Mouse (Mus musculus): ENCODE results near the gene Stk11ip.

Stk11ip gene

GRCm38 (mm10) chr1:75564102-75564501 is 42.8 kb downstream of the Stk11ip start:
- Histone ChIP-seq H3K27me3 (ENCODE audit: insufficient read depth, low read length) (peaks cover 6% of the 10 kb centered on the region; the same call in 1 of the 2 replicates), H3K36me3 (ENCODE audit: insufficient read depth, low read length) (no peaks in the 10 kb centered on the region), H3K4me1 (replicated peaks; ENCODE audit: low read depth, low read length) (peaks cover 28% of the 10 kb centered on the region), H3K4me3 (replicated peaks; ENCODE audit: low read length) (no peak overlapping the region), H3K9me3 (ENCODE audit: low read length) (peaks cover 10% of the 10 kb centered on the region)
- TF ChIP-seq CTCF (conservative IDR thresholded peaks at IDR 0.05; ENCODE audit: low read length) (no peak), NANOG (IDR thresholded peaks at IDR 0.05; ENCODE audit: borderline replicate concordance, low read length) (no peak), POU5F1 (IDR thresholded peaks at IDR 0.05; ENCODE audit: borderline replicate concordance, low read length) (no peak)

GRCm38 (mm10) chr1:75564916-75565315 is 43.6 kb downstream of the Stk11ip start:
- H3K36me3 ChIP-seq (ENCODE audit: insufficient read depth, low read length), result no peaks in the 10 kb centered on the region
- H3K4me3 ChIP-seq (replicated peaks; ENCODE audit: low read length), result no peak overlapping the region
- no peak for TF ChIP-seq POU5F1 (IDR thresholded peaks at IDR 0.05; ENCODE audit: borderline replicate concordance, low read length)
- no peak for TF ChIP-seq CTCF (conservative IDR thresholded peaks at IDR 0.05; ENCODE audit: low read length)
- no peak for TF ChIP-seq NANOG (IDR thresholded peaks at IDR 0.05; ENCODE audit: borderline replicate concordance, low read length)
- peaks cover 10% of the 10 kb centered on the region for H3K9me3 ChIP-seq (ENCODE audit: low read length)
- H3K4me1 ChIP-seq (replicated peaks; ENCODE audit: low read depth, low read length), result peaks cover 23% of the 10 kb centered on the region
- H3K27me3 ChIP-seq (ENCODE audit: insufficient read depth, low read length), result peaks cover 7% of the 10 kb centered on the region; the same call in 1 of the 2 replicates

GRCm38 (mm10) chr1:75565616-75566015 is 44.3 kb downstream of the Stk11ip start:
- Histone ChIP-seq H3K36me3 (ENCODE audit: insufficient read depth, low read length) (no peaks in the 10 kb centered on the region), H3K4me1 (replicated peaks; ENCODE audit: low read depth, low read length) (peaks cover 19% of the 10 kb centered on the region), H3K9me3 (ENCODE audit: low read length) (peaks cover 10% of the 10 kb centered on the region), H3K4me3 (replicated peaks; ENCODE audit: low read length) (no peak overlapping the region), H3K27me3 (ENCODE audit: insufficient read depth, low read length) (peaks cover 11% of the 10 kb centered on the region; the same call in 1 of the 2 replicates)
- TF ChIP-seq POU5F1 (IDR thresholded peaks at IDR 0.05; ENCODE audit: borderline replicate concordance, low read length) (no peak), CTCF (conservative IDR thresholded peaks at IDR 0.05; ENCODE audit: low read length) (no peak), NANOG (IDR thresholded peaks at IDR 0.05; ENCODE audit: borderline replicate concordance, low read length) (no peak)

- TF ChIP-seq POU5F1 (IDR thresholded peaks at IDR 0.05; ENCODE audit: borderline replicate concordance, low read length), result no peak
- TF ChIP-seq NANOG (IDR thresholded peaks at IDR 0.05; ENCODE audit: borderline replicate concordance, low read length), result no peak
- TF ChIP-seq CTCF (conservative IDR thresholded peaks at IDR 0.05; ENCODE audit: low read length), result no peak
- H3K4me1 ChIP-seq (replicated peaks; ENCODE audit: low read depth, low read length), result peaks cover 8% of the 10 kb centered on the region
- peaks cover 10% of the 10 kb centered on the region; the same call in 1 of the 2 replicates for H3K27me3 ChIP-seq (ENCODE audit: insufficient read depth, low read length)
- no peaks in the 10 kb centered on the region for H3K9me3 ChIP-seq (ENCODE audit: low read length)
- no peaks in the 10 kb centered on the region for H3K36me3 ChIP-seq (ENCODE audit: insufficient read depth, low read length)
- no peak overlapping the region for H3K4me3 ChIP-seq (replicated peaks; ENCODE audit: low read length)
Observed at GRCm38 (mm10) chr1:75570403-75570802, 49.1 kb downstream of the Stk11ip start.

- Histone ChIP-seq H3K36me3 (ENCODE audit: insufficient read depth, low read length) (no peaks in the 10 kb centered on the region), H3K27me3 (ENCODE audit: insufficient read depth, low read length) (peaks cover 10% of the 10 kb centered on the region; the same call in 1 of the 2 replicates), H3K4me1 (replicated peaks; ENCODE audit: low read depth, low read length) (0 out of 2 replicates have a peak, but pooled peaks cover 3% of the 10 kb centered on the region), H3K9me3 (ENCODE audit: low read length) (no peaks in the 10 kb centered on the region), H3K4me3 (replicated peaks; ENCODE audit: low read length) (no peak overlapping the region)
- TF ChIP-seq NANOG (IDR thresholded peaks at IDR 0.05; ENCODE audit: borderline replicate concordance, low read length), result no peak
- TF ChIP-seq CTCF (conservative IDR thresholded peaks at IDR 0.05; ENCODE audit: low read length), result no peak
- no peak for TF ChIP-seq POU5F1 (IDR thresholded peaks at IDR 0.05; ENCODE audit: borderline replicate concordance, low read length)
Observed at GRCm38 (mm10) chr1:75572776-75573175, 51.4 kb downstream of the Stk11ip start.

GRCm38 (mm10) chr1:75573715-75574114 is 52.4 kb downstream of the Stk11ip start:
- H3K4me3 ChIP-seq (replicated peaks; ENCODE audit: low read length), result no peak overlapping the region
- TF ChIP-seq POU5F1 (IDR thresholded peaks at IDR 0.05; ENCODE audit: borderline replicate concordance, low read length) (no peak), CTCF (conservative IDR thresholded peaks at IDR 0.05; ENCODE audit: low read length) (no peak), NANOG (IDR thresholded peaks at IDR 0.05; ENCODE audit: borderline replicate concordance, low read length) (no peak)
- no peaks in the 10 kb centered on the region for H3K36me3 ChIP-seq (ENCODE audit: insufficient read depth, low read length)
- H3K27me3 ChIP-seq (ENCODE audit: insufficient read depth, low read length), result peaks cover 10% of the 10 kb centered on the region; the same call in 1 of the 2 replicates
- H3K4me1 ChIP-seq (replicated peaks; ENCODE audit: low read depth, low read length), result 0 out of 2 replicates have a peak, but pooled peaks cover 3% of the 10 kb centered on the region
- H3K9me3 ChIP-seq (ENCODE audit: low read length), result no peaks in the 10 kb centered on the region

GRCm38 (mm10) chr1:75574476-75575310 is 53.4 kb downstream of the Stk11ip start:
- peaks cover 10% of the 10 kb centered on the region; the same call in 1 of the 2 replicates for H3K27me3 ChIP-seq (ENCODE audit: insufficient read depth, low read length)
- 0 out of 2 replicates have a peak, but pooled peaks cover 3% of the 10 kb centered on the region for H3K4me1 ChIP-seq (replicated peaks; ENCODE audit: low read depth, low read length)
- no peaks in the 10 kb centered on the region for H3K36me3 ChIP-seq (ENCODE audit: insufficient read depth, low read length)
- TF ChIP-seq CTCF (conservative IDR thresholded peaks at IDR 0.05; ENCODE audit: low read length) (no peak), NANOG (IDR thresholded peaks at IDR 0.05; ENCODE audit: borderline replicate concordance, low read length) (no peak), POU5F1 (IDR thresholded peaks at IDR 0.05; ENCODE audit: borderline replicate concordance, low read length) (no peak)
- no peak overlapping the region for H3K4me3 ChIP-seq (replicated peaks; ENCODE audit: low read length)
- no peaks in the 10 kb centered on the region for H3K9me3 ChIP-seq (ENCODE audit: low read length)

GRCm38 (mm10) chr1:75581936-75582624 is 60.8 kb downstream of the Stk11ip start:
- TF ChIP-seq POU5F1 (IDR thresholded peaks at IDR 0.05; ENCODE audit: borderline replicate concordance, low read length) (no peak), NANOG (IDR thresholded peaks at IDR 0.05; ENCODE audit: borderline replicate concordance, low read length) (no peak), CTCF (conservative IDR thresholded peaks at IDR 0.05; ENCODE audit: low read length) (no peak)
- no peaks in the 10 kb centered on the region for H3K9me3 ChIP-seq (ENCODE audit: low read length)
- H3K4me3 ChIP-seq (replicated peaks; ENCODE audit: low read length), result no peak overlapping the region
- no peaks in the 10 kb centered on the region for H3K36me3 ChIP-seq (ENCODE audit: insufficient read depth, low read length)
- H3K4me1 ChIP-seq (replicated peaks; ENCODE audit: low read depth, low read length), result peaks cover 23% of the 10 kb centered on the region
- no peaks in the 10 kb centered on the region; the same call in 1 of the 2 replicates for H3K27me3 ChIP-seq (ENCODE audit: insufficient read depth, low read length)

Measured in E14TG2a.4 (cell line).